Mouse (Mus musculus) midbrain, embryonic 11.5 days (tissue): ENCODE results near the gene 5730596B20Rik. TPM values are rescaled to one million over a fixed set of nuclear protein-coding genes. Genes with fewer than 3 reads are reported as not detected.

ENCODE experiments used
- ATAC-seq: fragments of 200-750 bp; cut with Nextera tagmentation; 2 replicates; pipeline ENCODE4 v1.8.0; 2017; ENCODE audit warnings: moderate TSS enrichment, moderate library complexity; ENCODE audit not compliant: low FRiP score
- DNase-seq: peaks from one replicate; pipeline ENCODE4 v3.0.0; 2015; ENCODE audit warnings: low spot score; ENCODE audit errors: missing footprints
- H3K27ac ChIP-seq: fragments of 300-500 bp; sonication (generic); 2 replicates; pipeline ENCODE4 v1.5.1; 2014; ENCODE audit warnings: low read depth, low read length
- H3K27me3 ChIP-seq: fragments of 300-500 bp; sonication (generic); 2 replicates; pipeline ENCODE4 v1.6.1; 2014; ENCODE audit warnings: mild to moderate bottlenecking, low read length, moderate library complexity, mixed read lengths; ENCODE audit not compliant: control insufficient read depth, insufficient read depth
- H3K36me3 ChIP-seq: fragments of 300-500 bp; sonication (generic); 2 replicates; pipeline ENCODE4 v1.6.1; 2014; ENCODE audit warnings: mild to moderate bottlenecking, low read length, moderate library complexity, mixed read lengths; ENCODE audit not compliant: control insufficient read depth, insufficient read depth
- H3K4me1 ChIP-seq: fragments of 300-500 bp; sonication (generic); 2 replicates; pipeline ENCODE4 v1.6.1; 2014; ENCODE audit warnings: low read length; ENCODE audit not compliant: control insufficient read depth, insufficient read depth
- H3K4me2 ChIP-seq: fragments of 300-500 bp; sonication (generic); 2 replicates; pipeline ENCODE4 v1.6.1; 2014; ENCODE audit warnings: mild to moderate bottlenecking, moderate library complexity
- H3K4me3 ChIP-seq: fragments of 300-500 bp; sonication (generic); 2 replicates; pipeline ENCODE4 v1.5.1; 2014; ENCODE audit warnings: low read depth, low read length
- H3K9ac ChIP-seq: fragments of 300-500 bp; sonication (generic); 2 replicates; pipeline ENCODE4 v1.6.1; 2014; ENCODE audit warnings: low read length
- H3K9me3 ChIP-seq: fragments of 300-500 bp; sonication (generic); 2 replicates; pipeline ENCODE4 v1.6.1; 2016; ENCODE audit warnings: low read length; ENCODE audit not compliant: control insufficient read depth
- WGBS: fragments of 180-500 bp; shearing (Covaris S2); extraction: QIAGEN DNeasy Blood & Tissue Kit; methylation state at CpG from one replicate; pipeline ENCODE4 v1.1.7; 2014; 5-methylcytosine and 5-hydroxymethylcytosine counted together
- polyA plus RNA-seq: library from polyadenylated mRNA; unstranded; fragments of >200 nt; fragmentation: Nextera tagmentation; extraction: Ambion mirVana; gene quantifications from 2 replicates; pipeline ENCODE4 v1.2.1, GENCODE M21; 2014

5730596B20Rik gene
- polyA plus RNA-seq, 1 experiment from 2014 or later: not detected

GRCm38 (mm10) chr6:52161336-52162092 lies 15.8 kb upstream of the 5730596B20Rik start:
- Histone ChIP-seq H3K9ac (no peak overlapping the region), H3K4me2 (no peak overlapping the region), H3K9me3 (no peaks in the 10 kb centered on the region), H3K27ac (no peak overlapping the region), H3K36me3 (no peaks in the 10 kb centered on the region), H3K4me1 (peaks cover 8% of the 10 kb centered on the region; the same call in 1 of the 2 replicates), H3K27me3 (peaks cover 97% of the 10 kb centered on the region), H3K4me3 (no peak overlapping the region)
- DNase-seq (peak; percentile 95), ATAC-seq (no peak)
- WGBS: 2% methylated on average over 8 of the region's 8 CpGs

GRCm38 (mm10) chr6:52162093-52162380 lies 15.3 kb upstream of the 5730596B20Rik start:
- 0% methylated on average over 1 of the region's 1 CpGs for WGBS

GRCm38 (mm10) chr6:52162611-52163365 lies 14.5 kb upstream of the 5730596B20Rik start:
- H3K27ac ChIP-seq: no peak overlapping the region
- H3K4me1 ChIP-seq: peaks cover 8% of the 10 kb centered on the region; the same call in 1 of the 2 replicates
- peak; percentile 97 for DNase-seq
- H3K4me2 ChIP-seq: no peak overlapping the region
- no peak overlapping the region for H3K9ac ChIP-seq
- no peaks in the 10 kb centered on the region for H3K9me3 ChIP-seq
- WGBS: under 1% methylated on average over 14 of the region's 14 CpGs
- no peak overlapping the region for H3K4me3 ChIP-seq
- peaks cover 97% of the 10 kb centered on the region for H3K27me3 ChIP-seq
- ATAC-seq: no peak
- no peaks in the 10 kb centered on the region for H3K36me3 ChIP-seq

More at GRCm38 (mm10) chr6:52162093-52162380, 15.3 kb upstream of the 5730596B20Rik start:
- Histone ChIP-seq H3K27me3 (peaks cover 97% of the 10 kb centered on the region), H3K36me3 (no peaks in the 10 kb centered on the region), H3K27ac (no peak overlapping the region), H3K9me3 (no peaks in the 10 kb centered on the region), H3K4me2 (no peak overlapping the region), H3K4me1 (peaks cover 8% of the 10 kb centered on the region; the same call in 1 of the 2 replicates), H3K9ac (no peak overlapping the region), H3K4me3 (no peak overlapping the region)
- no peak for ATAC-seq
- DNase-seq: no peak

GRCm38 (mm10) chr6:52163366-52164031 lies 13.8 kb upstream of the 5730596B20Rik start:
- Histone ChIP-seq H3K9ac (no peak overlapping the region), H3K4me2 (no peak overlapping the region), H3K36me3 (no peaks in the 10 kb centered on the region), H3K4me1 (peaks cover 5% of the 10 kb centered on the region; the same call in 1 of the 2 replicates), H3K4me3 (no peak overlapping the region), H3K27ac (no peak overlapping the region), H3K27me3 (peaks cover 97% of the 10 kb centered on the region), H3K9me3 (no peaks in the 10 kb centered on the region)
- ATAC-seq: no peak
- WGBS: under 1% methylated on average over 17 of the region's 17 CpGs
- DNase-seq: peak; percentile 97

GRCm38 (mm10) chr6:52164051-52164625 lies 13.2 kb upstream of the 5730596B20Rik start:
- H3K27me3 ChIP-seq: peaks cover 97% of the 10 kb centered on the region
- H3K9me3 ChIP-seq: no peaks in the 10 kb centered on the region
- H3K27ac ChIP-seq: no peak overlapping the region
- H3K4me3 ChIP-seq: no peak overlapping the region
- DNase-seq (peak; percentile 96), ATAC-seq (no peak)
- H3K4me2 ChIP-seq: no peak overlapping the region
- H3K36me3 ChIP-seq: no peaks in the 10 kb centered on the region
- no peak overlapping the region for H3K9ac ChIP-seq
- no peaks in the 10 kb centered on the region for H3K4me1 ChIP-seq
- WGBS: 0% methylated on average over 38 of the region's 39 CpGs

GRCm38 (mm10) chr6:52164626-52165440 lies 12.5 kb upstream of the 5730596B20Rik start, which contains the start of gene Hoxa2:
Gene Hoxa2, minus strand, starts transcription at chr6:52164831.
- no peaks in the 10 kb centered on the region for H3K9me3 ChIP-seq
- no peak within 1 kb of the TSS for H3K4me3 ChIP-seq
- under 1% methylated on average over 25 of the region's 25 CpGs for WGBS
- ATAC-seq (no peak), DNase-seq (peak; percentile 94)
- no peaks in the 10 kb centered on the region for H3K36me3 ChIP-seq
- H3K9ac ChIP-seq: no peak within 1 kb of the TSS
- no peak within 1 kb of the TSS for H3K27ac ChIP-seq
- H3K27me3 ChIP-seq: peaks cover 96% of the 10 kb centered on the region
- H3K4me1 ChIP-seq: no peaks in the 10 kb centered on the region
- H3K4me2 ChIP-seq: no peak within 1 kb of the TSS

GRCm38 (mm10) chr6:52165441-52166370 lies 11.6 kb upstream of the 5730596B20Rik start:
- no peak overlapping the region for H3K9ac ChIP-seq
- peak; percentile 96 for DNase-seq
- no peak overlapping the region for H3K27ac ChIP-seq
- ATAC-seq: no peak
- no peaks in the 10 kb centered on the region for H3K36me3 ChIP-seq
- WGBS: under 1% methylated on average over 28 of the region's 28 CpGs
- H3K4me2 ChIP-seq: no peak overlapping the region
- peaks cover 96% of the 10 kb centered on the region for H3K27me3 ChIP-seq
- H3K9me3 ChIP-seq: no peaks in the 10 kb centered on the region
- no peaks in the 10 kb centered on the region for H3K4me1 ChIP-seq
- no peak overlapping the region for H3K4me3 ChIP-seq
